Mouse (Mus musculus) right cerebral cortex, postnatal 36 days (tissue): ENCODE data around the gene Cntn4.

Experiments used
- DNase-seq, 2 experiments: peaks; one replicate each; pipeline ENCODE4 v3.0.0; 2022; ENCODE audit warnings: low spot score in 2 of 2, mixed read lengths in 1 of 2

The Cntn4 gene

DNA sequence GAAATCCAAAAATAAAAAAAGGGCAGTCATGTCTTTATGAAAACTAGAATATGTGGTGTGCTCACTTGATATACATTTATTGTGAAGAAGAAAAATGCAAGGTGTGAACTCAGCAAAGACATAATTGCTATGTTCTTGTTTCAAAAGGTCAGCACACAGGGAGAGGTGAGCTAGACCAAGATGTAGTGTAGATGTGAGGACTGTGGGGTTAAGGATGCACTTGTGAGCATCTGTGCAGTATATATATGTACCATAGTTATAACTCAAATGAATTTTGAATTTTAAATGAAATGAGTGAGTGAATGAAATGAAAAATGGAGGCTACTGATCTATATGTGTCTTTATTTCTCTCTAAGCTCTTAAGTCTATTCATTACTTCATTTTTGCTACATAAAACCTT is 401.2 kb downstream of the Cntn4 start:
- no peak for DNase-seq

DNA sequence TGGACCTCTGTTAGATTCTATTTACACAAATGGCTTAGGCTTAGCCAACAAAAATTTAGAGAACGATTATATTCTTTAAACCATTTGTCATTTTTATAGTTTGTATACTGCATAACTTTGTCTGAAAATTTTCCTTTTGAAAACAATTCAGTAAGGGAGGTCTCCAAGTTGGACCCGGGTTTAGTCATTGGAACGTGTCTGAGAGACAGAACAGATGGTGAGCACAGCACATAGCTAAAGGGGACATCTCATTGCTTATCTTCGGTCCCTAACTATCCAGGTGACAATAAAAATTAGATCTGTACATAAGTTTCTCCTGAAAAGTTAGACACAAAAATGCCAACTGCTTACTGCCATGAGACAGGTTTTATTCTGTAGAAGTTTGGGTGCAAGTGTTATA is 420.4 kb downstream of the Cntn4 start:
- no peak for DNase-seq

DNA sequence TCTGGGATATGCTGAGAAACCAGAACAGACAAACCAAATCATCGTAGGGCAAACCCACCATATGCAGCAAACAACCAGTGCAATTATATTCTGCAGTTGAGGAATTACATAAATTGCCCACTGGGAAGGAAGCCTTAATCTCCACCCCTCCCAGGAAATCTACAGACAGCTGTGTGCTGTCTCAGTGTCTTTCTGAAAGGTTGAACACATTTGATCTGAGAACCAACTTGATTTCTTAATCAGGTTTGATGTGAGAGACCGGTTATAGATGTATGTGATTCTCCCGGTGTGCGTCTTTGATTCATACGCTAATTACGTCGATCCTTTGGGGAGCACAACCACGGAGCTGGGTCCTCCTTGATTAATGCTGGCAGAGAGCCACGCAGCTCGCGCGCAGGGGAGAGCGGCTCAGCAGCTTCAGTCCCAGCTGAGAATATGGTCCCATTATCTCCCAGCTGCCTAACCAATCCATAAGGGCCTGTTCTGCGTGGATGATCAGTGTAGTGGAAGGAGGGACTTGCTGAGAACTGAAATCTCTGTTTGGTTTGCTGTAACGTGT is 441.1 kb downstream of the Cntn4 start:
- peak; percentile 39 to 51 for DNase-seq

DNA sequence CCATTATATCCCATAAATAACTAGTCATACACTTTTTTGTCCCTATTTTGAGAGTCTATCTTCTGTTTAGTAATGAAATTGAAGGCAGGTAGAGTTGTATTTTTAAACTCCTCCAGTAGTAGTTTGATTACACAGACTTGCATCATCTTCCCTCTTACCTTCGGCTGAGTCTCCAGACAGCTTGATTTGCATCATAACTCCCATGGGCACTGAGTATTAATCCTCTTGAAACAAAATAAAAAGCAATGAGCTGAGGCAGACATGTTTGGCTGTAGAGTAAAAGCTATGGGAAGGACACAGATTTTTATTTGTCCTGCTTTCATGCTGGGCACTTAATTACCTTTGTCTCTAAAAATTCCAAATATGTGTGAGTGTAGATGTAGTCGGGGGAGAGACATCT is 476.1 kb downstream of the Cntn4 start:
- DNase-seq: no peak

DNA sequence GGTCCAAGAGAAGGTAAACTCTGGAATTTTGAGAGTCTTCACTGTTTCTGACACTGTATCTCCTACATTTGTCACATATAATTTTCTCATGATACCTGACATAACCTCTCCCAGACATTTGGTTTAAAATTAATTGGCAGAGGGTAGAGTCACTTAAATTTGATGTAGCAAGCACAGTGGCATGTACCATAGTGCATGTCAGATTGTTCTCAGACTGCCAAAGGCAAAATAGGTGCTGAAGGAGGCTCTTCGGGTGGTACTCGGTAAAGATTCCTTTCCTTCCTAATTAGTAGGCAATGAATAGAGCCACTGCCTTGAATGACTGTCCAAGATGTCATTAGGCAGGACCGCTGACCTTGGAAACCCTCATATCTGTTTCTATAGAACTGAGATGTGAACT is 477.9 kb downstream of the Cntn4 start:
- no peak for DNase-seq

DNA sequence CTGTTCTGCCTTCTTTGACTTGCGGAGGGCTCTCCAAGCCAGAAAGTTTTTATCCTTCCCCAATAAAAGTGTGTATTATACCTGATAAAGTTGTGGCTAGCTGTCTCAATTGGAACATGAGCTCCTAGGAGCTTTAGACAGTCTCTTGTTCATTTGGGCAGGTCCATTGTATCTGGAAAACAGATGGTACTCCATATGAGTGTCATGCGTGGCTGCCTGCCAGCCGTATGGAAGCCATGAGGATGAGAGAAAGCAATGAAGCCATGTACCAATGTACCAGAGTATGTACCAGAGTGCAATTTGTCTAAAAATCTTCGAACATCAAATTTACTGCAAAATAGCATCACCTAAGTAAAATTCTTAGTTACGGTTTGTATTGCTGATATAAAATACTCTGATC is 500.1 kb downstream of the Cntn4 start:
- DNase-seq: peak; percentile 7 to 11

DNA sequence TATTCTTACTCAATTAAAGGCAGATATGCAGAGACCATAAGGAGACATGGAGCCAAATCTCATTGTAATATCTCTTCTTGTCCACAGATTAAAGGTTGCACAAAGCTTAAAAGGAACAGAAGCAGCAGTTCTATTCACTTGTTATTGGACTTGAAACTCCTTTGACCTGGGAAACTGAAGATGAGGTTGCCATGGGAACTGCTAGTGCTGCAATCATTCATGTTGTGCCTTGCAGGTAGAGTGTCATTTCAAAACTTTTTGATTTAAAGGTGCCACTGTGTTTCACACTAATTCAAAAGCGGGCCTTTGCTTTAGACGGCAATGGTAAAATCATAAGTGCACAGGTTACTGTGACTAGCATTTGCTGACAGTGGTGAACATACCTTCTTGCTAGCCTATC is 504.1 kb downstream of the Cntn4 start:
- DNase-seq: no peak

DNA sequence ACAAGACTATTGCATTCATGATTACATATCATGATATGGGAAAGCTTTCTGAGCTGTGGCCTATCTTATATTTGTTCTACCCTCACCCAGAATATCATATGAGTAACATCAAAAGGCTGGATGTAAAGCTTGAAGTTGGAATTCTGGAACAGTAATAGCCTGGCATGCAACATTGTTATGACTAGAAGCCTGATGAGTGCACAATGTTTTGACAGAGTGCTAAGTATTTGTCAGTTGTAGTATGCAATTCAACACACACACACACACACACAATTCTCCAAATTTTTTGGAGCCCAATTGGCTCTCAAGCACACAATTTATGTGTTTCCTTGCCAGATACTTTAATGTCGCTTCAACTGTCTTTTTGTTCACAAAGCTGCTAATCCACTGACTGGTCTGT is 523.5 kb downstream of the Cntn4 start:
- no peak for DNase-seq

DNA sequence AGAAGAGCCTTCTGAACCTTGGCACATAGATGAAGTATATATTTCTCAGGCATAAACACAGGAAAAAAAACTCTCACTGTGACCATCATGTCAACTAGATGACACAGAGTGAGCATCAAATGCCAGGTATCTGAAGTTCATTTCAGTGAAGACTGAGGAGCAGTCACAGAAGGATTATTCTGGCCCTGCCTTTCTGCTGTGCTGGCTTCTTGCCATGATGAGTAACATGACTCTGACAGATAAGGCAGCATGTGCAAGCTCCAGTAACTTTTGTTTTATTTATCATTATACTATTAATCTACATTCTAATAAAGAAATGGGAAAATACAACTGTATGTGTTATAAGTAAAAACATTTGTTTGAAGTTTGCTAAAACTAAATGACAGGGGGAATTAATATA is 529.9 kb downstream of the Cntn4 start:
- DNase-seq: no peak

DNA sequence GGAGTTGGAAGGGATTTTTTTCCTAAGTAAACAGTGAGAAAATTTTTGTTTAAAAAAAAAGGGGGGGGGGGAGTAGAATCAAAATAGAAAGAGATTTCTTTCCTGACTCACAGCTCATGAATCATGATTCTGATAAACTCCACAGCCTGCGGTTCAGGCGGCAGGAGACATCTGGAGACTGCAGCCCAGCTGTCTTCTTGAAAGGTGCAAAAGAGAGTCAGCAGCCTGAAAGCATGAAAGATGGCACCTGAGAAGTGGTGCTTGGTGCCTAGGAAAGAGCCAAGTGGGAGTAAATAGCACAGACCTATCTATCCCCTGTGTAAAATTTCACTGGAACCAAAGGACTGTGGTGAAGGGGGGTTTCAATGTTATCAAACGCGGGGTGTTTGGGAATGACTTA is 535.6 kb downstream of the Cntn4 start:
- DNase-seq: peak; percentile 17 to 31

DNA sequence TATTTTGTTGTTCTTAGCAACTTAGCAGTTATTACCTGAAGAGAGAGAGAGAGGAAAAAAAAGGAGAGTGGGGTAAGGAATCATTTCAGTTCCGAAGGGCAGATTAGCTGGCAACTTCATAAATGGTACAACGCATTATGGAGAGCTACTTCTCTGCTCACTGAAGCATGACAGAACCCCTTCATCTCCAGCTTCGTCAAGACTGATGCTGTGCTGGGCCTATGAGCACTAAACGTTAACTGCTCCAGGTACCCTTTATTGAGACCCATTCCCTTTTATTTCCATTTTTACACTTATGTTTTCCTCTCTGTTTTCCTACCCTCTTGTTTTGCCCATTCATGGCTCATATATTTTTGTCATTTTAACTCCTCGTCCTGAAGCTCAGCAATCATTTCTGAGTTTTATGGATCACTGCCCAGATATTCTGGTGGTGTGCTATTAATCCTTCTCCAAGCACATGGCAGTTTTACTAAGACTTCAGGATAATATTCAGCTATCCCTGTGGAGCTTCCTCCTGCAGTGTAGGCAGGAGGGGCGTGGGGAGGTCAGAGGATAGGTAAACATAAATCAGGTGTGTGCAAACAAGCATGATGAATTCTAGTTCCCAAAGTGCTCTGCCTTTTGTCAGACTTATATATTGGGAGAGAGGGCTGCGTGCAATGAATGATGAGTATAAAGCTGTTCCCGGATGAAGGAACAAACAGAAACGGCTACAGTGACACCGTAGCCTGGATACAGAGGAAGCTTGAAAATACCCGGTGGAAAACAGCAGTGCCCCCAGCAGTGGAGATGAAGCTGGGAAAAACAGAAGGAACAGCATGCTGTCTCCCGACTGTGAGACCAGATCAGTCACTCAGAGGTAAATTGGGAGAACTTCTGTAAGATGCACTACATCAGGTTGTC is 559.8 kb downstream of the Cntn4 start:
- DNase-seq: no peak

DNA sequence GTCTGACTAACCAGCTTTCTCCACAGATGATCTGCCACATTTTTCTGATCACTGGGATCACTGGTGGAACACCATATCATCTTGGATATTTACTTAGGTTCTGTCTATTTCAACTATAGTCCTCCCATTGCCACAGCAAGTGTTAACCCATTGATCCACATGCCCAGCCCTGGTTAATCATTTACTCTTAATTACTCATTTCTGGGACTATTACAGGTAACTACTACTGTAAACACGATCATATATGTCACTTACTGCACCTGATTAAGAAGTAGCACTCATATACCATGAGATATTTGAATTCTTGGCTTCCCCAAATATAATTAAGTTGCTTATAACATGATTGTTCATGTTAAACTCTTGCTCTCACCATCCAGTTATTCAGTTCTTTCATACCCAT is 564.1 kb downstream of the Cntn4 start:
- DNase-seq: no peak

DNA sequence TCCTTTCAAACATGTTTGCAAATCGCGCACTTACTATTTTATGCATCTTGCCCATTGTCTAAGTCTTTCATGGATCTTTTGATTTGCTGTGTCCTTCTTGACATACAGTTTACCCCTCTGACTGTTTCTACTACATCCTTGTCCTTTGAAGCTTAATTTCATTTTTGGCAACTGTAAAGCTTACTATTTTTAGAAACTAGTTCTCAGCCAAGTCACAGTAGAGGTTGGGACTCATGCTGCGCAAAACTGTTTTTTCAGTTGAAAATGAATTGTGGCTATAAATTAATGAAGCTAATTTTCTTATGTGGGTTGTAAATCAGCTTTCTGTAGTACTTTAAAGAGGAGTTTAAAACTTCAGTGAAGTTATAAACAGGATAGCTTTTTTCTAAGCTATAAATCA is 585.9 kb downstream of the Cntn4 start:
- no peak for DNase-seq

DNA sequence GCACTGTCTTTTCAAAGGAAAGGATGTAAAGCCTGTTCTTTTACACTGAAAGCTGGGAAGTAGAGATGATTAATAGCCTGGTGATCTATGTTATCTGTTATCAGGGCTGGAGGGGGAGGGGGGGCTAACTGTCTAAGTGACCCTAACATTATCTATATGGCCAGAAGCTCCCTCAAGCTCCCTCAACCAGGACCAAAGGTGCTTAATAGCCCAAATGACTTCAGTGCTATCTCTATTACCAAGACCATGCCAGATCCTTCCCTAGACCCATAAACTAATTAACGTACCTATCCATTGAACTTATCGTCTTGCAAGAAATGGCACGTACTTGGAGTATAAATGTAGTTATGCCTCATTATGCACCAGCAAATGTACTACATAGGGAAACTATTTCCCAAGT is 588.0 kb downstream of the Cntn4 start:
- DNase-seq: no peak

DNA sequence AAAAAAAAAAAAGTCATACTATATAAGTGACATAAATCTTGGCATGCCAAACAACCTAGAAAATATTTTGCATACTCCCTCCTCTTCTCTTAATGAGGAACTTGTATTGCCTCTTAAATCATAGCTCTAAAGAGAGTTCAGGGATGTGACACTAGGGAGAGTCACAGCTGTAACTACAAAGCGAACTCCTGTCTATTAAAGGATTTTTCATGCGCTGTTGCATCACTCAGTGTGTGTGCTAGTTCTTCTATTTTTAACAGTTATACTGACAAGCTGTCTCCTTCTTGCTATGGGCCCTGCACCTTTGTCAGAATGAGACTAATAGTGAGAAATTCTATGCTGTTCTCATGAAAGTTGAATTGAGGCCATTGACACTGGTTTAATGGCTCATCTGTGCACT is 588.8 kb downstream of the Cntn4 start:
- no peak for DNase-seq

DNA sequence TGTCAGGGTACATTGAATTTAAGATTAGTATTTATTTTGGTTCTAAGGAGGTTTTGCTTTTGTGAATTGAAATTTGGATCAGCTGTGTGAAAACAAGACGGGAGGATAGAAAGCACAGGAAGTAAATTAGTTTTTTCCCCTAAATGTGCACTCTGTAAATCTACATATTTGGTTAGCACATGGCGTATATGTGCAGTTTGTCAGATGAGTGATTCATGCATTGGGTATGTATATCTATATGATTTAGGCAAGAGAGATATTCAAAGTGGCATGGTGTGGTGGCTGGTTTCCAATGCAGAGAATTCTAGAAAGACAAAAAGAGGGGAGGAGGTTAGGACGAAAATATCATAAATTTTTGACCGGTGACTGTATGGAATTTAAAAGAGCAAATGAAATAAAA is 591.3 kb downstream of the Cntn4 start:
- DNase-seq: no peak

DNA sequence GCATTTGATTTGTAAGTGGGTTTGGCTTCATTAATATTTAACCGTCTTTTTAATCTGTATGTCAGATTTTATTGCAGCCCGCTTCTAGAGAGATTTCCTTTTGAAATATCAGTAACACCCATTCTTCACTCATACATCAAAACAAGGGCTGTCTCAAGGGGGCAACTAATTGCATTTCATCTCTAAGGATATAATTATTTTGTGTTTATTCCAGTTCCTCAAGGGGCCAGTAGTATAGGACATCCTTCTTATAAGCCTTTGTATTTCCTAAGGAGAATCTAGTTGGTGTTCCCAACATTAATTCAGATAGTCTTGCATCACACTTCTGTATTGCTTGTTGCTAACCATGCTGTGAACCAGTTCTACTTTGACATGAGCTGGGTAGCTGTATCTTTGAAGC is 599.7 kb downstream of the Cntn4 start:
- no peak for DNase-seq

DNA sequence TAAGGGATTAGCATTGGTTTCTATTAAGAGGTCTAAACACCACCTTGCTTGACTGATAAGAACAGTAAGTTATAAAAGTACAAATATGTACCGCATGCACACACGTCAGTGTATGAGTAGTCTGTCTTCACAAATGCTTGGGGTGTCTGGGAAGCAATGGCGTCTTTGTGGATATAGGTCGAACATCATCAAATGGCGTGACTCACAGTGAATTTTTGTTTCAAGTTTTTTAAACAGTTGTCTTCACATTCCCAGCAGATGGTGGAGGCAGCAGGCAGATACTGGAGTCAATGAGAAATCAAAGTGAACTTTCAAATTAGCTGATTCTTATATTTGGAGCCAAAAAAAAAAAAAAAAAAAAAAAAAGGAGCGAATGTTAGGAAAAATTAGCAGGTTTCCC is 604.2 kb downstream of the Cntn4 start:
- peak; percentile 1 to 5 for DNase-seq

DNA sequence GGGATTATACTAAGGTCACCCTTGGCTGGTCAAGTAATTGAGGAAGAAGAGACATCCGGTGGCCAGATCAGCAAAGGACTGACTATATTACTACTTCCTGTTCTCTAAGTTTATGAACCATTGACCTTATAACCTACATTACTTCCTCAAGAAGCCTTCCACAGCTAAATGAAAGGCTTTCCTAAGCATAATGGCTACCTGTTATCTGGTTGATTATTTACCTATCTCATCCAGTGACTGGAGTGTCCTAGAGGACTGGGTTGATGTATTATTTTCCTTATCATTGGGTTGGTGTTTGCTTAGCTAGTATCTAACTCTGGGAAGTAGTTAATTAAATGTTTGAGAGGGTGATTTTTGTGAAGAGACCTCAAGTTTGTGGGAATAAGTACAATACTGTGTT is 606.4 kb downstream of the Cntn4 start:
- no peak for DNase-seq

DNA sequence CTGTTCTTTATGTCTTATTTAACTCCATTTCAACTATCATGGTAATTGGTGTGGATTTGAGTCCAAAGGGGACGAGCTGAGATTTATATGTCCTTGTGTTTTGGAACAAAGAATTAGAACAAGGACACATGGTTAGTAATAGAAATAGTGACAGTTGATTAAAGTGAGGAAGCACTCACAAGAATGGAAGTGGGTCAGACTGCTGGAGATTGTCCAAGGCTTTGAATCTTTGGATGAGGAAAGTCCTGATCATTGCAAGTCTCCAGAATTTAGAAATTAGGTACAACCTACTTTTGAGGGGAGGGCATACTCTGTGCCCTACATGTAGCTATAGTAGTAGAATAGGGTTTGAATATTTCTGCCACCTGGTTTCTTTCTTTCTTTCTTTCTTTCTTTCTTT is 622.0 kb downstream of the Cntn4 start:
- no peak for DNase-seq

DNA sequence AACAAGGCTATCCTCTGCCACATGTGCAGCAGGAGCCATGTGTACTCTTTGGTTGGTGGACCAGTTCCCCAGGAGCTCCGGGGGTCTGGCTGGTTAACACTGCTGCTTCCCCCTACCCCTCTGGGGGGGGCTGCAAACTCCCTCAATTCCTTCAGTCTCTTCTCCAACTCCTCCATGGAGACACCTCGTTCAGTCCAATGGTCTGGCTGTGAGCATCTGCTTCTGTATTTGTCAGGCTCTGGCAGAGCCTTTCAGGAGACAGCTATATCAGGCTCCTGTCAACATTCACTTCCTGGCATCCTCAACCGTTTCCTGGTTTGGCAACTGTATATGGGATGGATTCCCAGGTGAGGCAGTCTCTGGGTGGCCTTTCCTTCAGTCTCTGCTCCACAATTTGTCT is 622.7 kb downstream of the Cntn4 start:
- DNase-seq: no peak

DNA sequence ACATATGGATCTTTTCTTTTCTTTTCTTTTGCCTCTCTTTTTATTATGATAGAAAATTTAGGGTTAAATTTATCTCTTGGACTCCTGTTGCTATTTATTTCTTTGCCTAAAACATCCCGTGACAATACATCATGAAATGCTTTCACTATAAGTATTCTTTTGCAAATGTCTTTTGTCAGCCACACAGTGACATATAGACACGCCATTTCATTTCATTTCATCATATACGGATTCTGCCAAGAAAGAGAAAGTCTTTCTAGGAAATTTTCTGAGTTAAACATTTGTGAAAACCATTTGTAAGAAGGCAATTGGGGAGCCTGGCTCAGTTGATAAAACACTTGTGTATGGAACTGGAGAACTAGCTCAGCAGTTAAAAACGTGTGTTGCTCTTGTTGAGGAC is 625.0 kb downstream of the Cntn4 start:
- DNase-seq: no peak

DNA sequence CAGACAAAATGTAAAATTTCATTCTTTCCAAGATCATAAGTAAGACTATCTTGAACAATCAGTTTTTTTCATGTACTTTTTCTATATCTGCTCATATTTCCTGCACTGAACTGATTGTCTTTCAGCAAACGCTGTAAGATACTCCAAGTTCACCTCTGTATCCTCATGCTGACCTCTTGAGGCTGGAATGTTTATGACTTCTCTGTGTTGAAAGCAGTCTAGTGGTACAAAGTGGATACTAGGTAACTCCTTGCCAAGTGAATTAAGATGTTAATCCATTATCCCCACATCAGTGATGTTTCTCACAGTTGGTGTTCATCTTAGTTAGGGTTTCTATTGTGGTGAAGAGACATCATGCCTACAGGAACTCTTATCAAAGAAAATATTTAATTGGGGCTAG is 651.5 kb downstream of the Cntn4 start:
- DNase-seq: no peak

DNA sequence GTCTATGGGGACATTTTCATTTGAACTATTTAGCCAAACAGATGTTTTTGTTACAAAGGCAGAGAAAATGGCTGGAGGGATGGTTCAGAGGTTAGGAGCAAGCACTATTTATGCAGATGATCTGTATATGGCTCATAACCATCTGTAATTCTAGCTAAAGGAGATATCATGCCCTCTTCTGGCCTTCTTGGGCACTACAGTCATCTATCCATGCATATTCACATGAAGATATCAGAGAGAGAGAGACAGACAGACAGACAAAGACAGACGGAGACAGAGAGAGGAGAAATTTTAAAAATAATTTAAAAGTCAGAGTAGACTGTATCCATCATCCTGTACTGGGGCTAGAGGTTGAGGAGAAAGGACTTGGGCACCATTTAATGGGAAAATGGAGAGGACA is 652.2 kb downstream of the Cntn4 start:
- no peak for DNase-seq
